Mouse (Mus musculus): ENCODE data around the gene Adam17. TPM values are rescaled to one million over a fixed set of nuclear protein-coding genes. Genes with fewer than 3 reads are reported as not detected.

Gene Adam17
- total and polyA plus RNA-seq, 3 experiments = 20.4 to 43.1 (median 38.2) TPM

GRCm38 (mm10) chr12:21375376-21376157, 2.1 kb upstream of the Adam17 start:
- Histone ChIP-seq H3K9me3 (replicated peaks) (no peaks in the 10 kb centered on the region), H3K4me1 (ENCODE audit: insufficient read depth, low read depth, low read length) (peaks cover 26% of the 10 kb centered on the region), H3K36me3 (replicated peaks) (no peaks in the 10 kb centered on the region), H3K27me3 (ENCODE audit: insufficient read depth, low read length) (no peaks in the 10 kb centered on the region), H3K4me3 (ENCODE audit: low read depth, low read length) (no peak overlapping the region)
- no peak for TF ChIP-seq TAL1 (conservative IDR thresholded peaks at IDR 0.05; ENCODE audit: low read depth, low read length)
- no peak for TF ChIP-seq GATA1 (IDR thresholded peaks at IDR 0.05; ENCODE audit: borderline replicate concordance, low read length)
- TF ChIP-seq GATA2 (IDR thresholded peaks at IDR 0.05; ENCODE audit: borderline replicate concordance, low read depth, low read length) = no peak
- TF ChIP-seq POLR2AphosphoS5 (IDR thresholded peaks at IDR 0.05; ENCODE audit: insufficient replicate concordance, low read depth, low read length) = no peak
- TF ChIP-seq CTCF (IDR thresholded peaks at IDR 0.05; ENCODE audit: low read depth, low read length) = no peak
- DNase-seq (ENCODE audit: low spot score) = no peak
- ATAC-seq (ENCODE audit: extremely low read depth, insufficient number of reproducible peaks, low FRiP score, poor library complexity, severe bottlenecking) = no peak

GRCm38 (mm10) chr12:21373820-21374475, 516 bp upstream of the Adam17 start:
- TF ChIP-seq TAL1 (conservative IDR thresholded peaks at IDR 0.05; ENCODE audit: low read depth, low read length) = no peak
- no peak for TF ChIP-seq GATA1 (IDR thresholded peaks at IDR 0.05; ENCODE audit: borderline replicate concordance, low read length)
- TF ChIP-seq CTCF (IDR thresholded peaks at IDR 0.05; ENCODE audit: low read depth, low read length) = no peak
- TF ChIP-seq GATA2 (IDR thresholded peaks at IDR 0.05; ENCODE audit: borderline replicate concordance, low read depth, low read length) = no peak
- no peak for TF ChIP-seq POLR2AphosphoS5 (IDR thresholded peaks at IDR 0.05; ENCODE audit: insufficient replicate concordance, low read depth, low read length)
- DNase-seq (ENCODE audit: low spot score) (peak; percentile 49), ATAC-seq (ENCODE audit: extremely low read depth, insufficient number of reproducible peaks, low FRiP score, poor library complexity, severe bottlenecking) (peak; percentile 30)
- H3K36me3 ChIP-seq (replicated peaks) = peaks cover 6% of the 10 kb centered on the region
- no peaks in the 10 kb centered on the region for H3K9me3 ChIP-seq (replicated peaks)
- peaks cover 28% of the 10 kb centered on the region for H3K4me1 ChIP-seq (ENCODE audit: insufficient read depth, low read depth, low read length)
- H3K4me3 ChIP-seq (ENCODE audit: low read depth, low read length) = peak overlapping the region; percentile 83
- no peaks in the 10 kb centered on the region for H3K27me3 ChIP-seq (ENCODE audit: insufficient read depth, low read length)

- no peak for DNase-seq (ENCODE audit: low spot score)
- TF ChIP-seq CTCF (IDR thresholded peaks at IDR 0.05; ENCODE audit: low read depth, low read length) (no peak), TAL1 (conservative IDR thresholded peaks at IDR 0.05; ENCODE audit: low read depth, low read length) (no peak), POLR2AphosphoS5 (IDR thresholded peaks at IDR 0.05; ENCODE audit: insufficient replicate concordance, low read depth, low read length) (no peak), GATA1 (IDR thresholded peaks at IDR 0.05; ENCODE audit: borderline replicate concordance, low read length) (no peak), GATA2 (IDR thresholded peaks at IDR 0.05; ENCODE audit: borderline replicate concordance, low read depth, low read length) (no peak)
- Histone ChIP-seq H3K36me3 (replicated peaks) (peaks cover 22% of the 10 kb centered on the region), H3K4me3 (ENCODE audit: low read depth, low read length) (no peak overlapping the region), H3K27me3 (ENCODE audit: insufficient read depth, low read length) (no peaks in the 10 kb centered on the region), H3K9me3 (replicated peaks) (no peaks in the 10 kb centered on the region), H3K4me1 (ENCODE audit: insufficient read depth, low read depth, low read length) (peaks cover 15% of the 10 kb centered on the region)
- ATAC-seq (ENCODE audit: extremely low read depth, insufficient number of reproducible peaks, low FRiP score, poor library complexity, severe bottlenecking) = no peak
Observed at GRCm38 (mm10) chr12:21370035-21370611, 3.3 kb downstream of the Adam17 start.

- ATAC-seq (ENCODE audit: extremely low read depth, insufficient number of reproducible peaks, low FRiP score, poor library complexity, severe bottlenecking) (no peak), DNase-seq (ENCODE audit: low spot score) (no peak)
- Histone ChIP-seq H3K9me3 (replicated peaks) (no peaks in the 10 kb centered on the region), H3K27me3 (ENCODE audit: insufficient read depth, low read length) (no peaks in the 10 kb centered on the region), H3K36me3 (replicated peaks) (peaks cover 29% of the 10 kb centered on the region), H3K4me1 (ENCODE audit: insufficient read depth, low read depth, low read length) (peaks cover 15% of the 10 kb centered on the region), H3K4me3 (ENCODE audit: low read depth, low read length) (no peak overlapping the region)
- TF ChIP-seq POLR2AphosphoS5 (IDR thresholded peaks at IDR 0.05; ENCODE audit: insufficient replicate concordance, low read depth, low read length) (no peak), GATA2 (IDR thresholded peaks at IDR 0.05; ENCODE audit: borderline replicate concordance, low read depth, low read length) (no peak), CTCF (IDR thresholded peaks at IDR 0.05; ENCODE audit: low read depth, low read length) (no peak), TAL1 (conservative IDR thresholded peaks at IDR 0.05; ENCODE audit: low read depth, low read length) (no peak), GATA1 (IDR thresholded peaks at IDR 0.05; ENCODE audit: borderline replicate concordance, low read length) (no peak)
Observed at GRCm38 (mm10) chr12:21369087-21369410, 4.4 kb downstream of the Adam17 start.

GRCm38 (mm10) chr12:21368376-21369086, 4.9 kb downstream of the Adam17 start:
- TF ChIP-seq CTCF (IDR thresholded peaks at IDR 0.05; ENCODE audit: low read depth, low read length) (no peak), GATA2 (IDR thresholded peaks at IDR 0.05; ENCODE audit: borderline replicate concordance, low read depth, low read length) (no peak), POLR2AphosphoS5 (IDR thresholded peaks at IDR 0.05; ENCODE audit: insufficient replicate concordance, low read depth, low read length) (no peak), TAL1 (conservative IDR thresholded peaks at IDR 0.05; ENCODE audit: low read depth, low read length) (no peak), GATA1 (IDR thresholded peaks at IDR 0.05; ENCODE audit: borderline replicate concordance, low read length) (no peak)
- ATAC-seq (ENCODE audit: extremely low read depth, insufficient number of reproducible peaks, low FRiP score, poor library complexity, severe bottlenecking) (no peak), DNase-seq (ENCODE audit: low spot score) (no peak)

More at GRCm38 (mm10) chr12:21368376-21369086, 4.9 kb downstream of the Adam17 start:
- Histone ChIP-seq H3K36me3 (replicated peaks) (peaks cover 34% of the 10 kb centered on the region), H3K27me3 (ENCODE audit: insufficient read depth, low read length) (no peaks in the 10 kb centered on the region), H3K4me1 (ENCODE audit: insufficient read depth, low read depth, low read length) (peaks cover 15% of the 10 kb centered on the region), H3K4me3 (ENCODE audit: low read depth, low read length) (no peak overlapping the region), H3K9me3 (replicated peaks) (no peaks in the 10 kb centered on the region)
